Mouse (Mus musculus) skeletal muscle tissue, adult 2 months (tissue): ENCODE results near the gene Scn8a.

Experiments
- DNase-seq: peaks from one replicate; pipeline ENCODE4 v3.0.0-alpha.2; 2012; ENCODE audit warnings: low read depth, low spot score

Gene Scn8a

DNA sequence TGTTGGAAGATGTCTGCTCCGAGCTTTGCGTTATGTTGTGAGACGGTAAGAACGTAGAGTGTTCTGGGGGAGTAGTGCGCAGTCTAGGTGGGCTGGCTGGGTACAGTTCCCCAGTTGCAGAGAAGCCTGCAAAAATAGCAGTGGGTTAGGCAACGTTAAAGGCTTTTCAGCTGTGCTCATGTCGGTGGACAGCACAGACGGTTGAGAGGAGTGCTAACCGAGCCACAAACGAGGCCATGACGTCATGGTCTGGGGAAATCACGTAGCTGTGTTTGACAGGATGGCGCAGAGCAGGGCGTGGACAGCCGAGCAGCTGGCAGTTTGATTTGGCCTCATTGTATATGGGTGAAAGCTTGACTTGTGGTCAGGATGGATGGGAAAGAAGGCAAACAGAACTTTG is 9.4 kb downstream of the Scn8a start:
- no peak for DNase-seq

DNA sequence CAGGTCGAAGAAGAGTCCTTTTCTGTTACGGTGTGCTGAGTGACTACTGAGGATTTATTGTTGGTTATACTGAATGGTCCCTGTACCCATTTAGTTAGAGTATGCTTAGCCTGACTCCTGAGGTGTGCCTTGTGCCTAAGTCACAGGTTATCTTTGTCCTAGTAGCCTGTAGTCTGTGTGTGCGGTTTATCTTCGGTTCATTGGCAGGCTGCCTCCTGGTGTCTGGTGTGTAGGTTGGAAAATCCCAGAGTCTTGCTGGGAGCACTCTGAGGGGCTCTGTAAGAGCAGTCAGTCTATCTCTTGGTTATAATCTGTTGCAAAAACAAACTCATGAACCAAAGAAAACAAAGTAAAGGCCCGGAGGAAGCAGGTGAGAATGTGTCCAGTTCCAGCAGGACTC is 11.7 kb downstream of the Scn8a start:
- DNase-seq, result no peak

DNA sequence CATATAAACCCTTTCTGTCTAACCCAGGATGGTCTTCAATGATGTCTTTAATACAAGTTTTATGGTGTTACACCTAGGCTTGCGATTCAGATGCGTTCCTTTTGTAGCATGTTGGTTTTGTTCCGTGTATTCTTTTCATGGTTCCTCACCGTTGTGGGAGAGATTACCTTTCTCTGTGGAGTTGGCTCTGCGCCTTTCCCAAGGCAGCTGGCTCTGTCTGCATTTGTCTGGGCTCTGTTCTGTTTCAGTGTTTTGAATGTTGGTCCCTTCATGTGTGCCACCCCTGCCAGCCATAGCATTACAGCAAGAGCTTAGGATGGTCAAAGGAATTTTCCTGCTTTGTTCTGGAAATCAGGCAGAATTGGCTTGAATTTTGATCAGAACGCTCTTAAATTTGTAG is 14.8 kb downstream of the Scn8a start:
- DNase-seq, result no peak

DNA sequence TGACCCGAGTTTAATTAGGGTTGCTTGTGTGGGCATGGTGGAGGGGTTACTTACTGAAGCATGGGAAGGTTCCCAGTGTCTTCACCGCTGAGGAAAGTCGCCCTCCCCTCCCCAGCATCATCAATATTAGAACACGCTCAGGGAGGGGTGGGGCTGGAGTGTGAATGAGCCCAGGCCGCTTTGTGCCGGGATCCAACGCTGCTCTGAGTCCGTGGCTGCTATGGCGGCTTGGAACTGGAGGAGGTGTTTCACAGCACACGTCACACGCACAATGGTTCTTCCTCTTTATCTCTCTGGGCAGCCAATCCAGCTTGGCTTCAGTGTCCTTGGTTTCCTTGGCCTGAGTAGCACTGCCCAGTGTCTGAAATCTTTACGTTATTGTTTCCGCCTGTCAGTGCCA is 22.3 kb downstream of the Scn8a start:
- DNase-seq, result no peak

DNA sequence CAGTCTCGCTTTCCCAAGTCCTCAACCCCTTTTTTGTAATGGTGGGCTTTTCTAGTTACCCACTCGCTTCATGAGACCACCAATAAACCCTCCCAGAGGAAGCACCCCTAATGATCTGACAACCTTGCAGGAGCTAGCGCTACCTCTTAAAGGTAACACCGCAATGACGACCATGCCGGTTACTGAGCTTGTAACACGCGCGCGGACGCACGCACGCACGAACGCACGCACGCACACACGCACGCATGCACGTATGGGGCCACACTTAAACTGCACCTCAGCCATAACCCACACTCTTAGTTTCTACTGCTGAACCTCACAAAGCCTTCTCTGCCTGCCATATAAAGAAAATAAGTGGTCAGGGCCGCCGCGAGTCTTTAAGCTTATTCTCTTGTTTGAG is 26.8 kb downstream of the Scn8a start:
- no peak for DNase-seq

DNA sequence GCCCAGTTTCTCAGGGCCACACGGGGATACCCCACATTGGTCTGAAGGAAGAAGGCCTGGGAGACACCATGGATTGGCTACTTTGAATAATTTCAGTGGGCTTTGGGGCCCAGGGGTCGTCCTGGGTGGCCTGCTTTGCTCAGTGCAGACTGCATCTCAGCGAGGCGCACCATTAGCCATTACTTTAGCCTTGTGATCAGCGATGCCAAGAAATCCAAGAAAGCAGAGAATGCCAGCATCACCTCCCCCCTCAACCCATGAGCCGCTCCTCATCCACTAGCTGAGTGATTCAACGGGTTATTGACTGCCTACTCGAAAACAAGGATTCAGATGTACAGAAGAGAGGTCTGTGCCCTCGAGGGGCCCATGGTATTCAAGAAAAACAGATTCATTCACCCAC is 34.2 kb downstream of the Scn8a start:
- DNase-seq, result no peak

DNA sequence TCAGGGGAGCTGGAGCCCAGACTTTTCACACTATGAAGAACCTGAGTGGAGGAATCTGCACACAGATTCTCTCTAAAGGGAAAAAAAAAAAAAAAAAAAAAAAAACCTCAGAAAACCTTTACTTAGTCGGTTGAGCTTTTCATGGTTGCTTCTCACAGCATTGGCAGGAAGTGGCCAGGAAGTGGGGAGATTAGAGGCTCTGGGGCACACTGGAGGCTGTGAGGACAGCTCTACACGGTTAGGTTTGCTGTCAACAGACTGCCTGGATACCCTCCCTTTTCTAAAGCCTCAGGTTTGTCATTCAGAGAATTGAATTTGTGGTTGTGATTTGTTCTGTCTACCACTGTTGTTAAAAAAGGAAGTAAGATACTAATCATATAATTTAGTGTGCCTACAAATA is 35.3 kb downstream of the Scn8a start:
- peak; percentile 15 for DNase-seq

DNA sequence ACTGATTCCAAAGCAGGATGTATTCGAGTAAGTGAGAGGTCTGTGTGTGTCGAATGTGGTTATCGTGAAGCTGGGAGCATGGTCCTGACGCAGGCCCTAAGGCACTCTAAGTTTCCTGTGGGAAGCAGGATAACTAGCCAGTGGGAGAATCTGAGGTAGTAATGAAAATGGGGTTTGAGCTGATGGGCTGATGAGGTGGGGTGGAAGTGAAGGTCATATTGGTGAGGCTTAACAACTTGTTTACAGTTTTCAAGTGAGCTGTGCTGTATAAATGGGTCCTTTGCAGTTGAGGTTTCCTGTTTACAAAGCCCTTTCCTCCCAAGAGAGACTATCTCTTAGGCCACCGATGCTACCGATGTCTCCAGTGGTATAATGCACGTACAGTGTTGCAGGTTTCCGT is 36.1 kb downstream of the Scn8a start:
- DNase-seq, result no peak

DNA sequence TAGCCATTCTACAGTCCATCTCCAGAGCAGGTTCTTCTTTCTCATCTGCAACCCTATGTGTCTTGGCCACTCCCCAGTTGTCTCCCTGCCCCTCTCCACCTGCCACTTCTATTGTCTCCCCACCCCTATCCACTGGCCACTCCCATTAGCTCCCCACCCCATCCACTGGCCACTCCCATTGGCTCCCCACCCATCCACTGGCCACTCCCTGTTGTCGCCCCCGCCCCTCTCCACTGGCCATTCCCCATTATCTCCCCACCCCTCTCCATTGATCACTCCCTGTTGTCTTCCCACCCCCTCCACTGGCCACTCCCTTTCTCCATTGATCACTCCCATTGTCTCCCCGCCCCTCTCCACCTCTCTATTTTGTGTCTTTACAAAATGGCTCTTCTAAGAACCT is 39.2 kb downstream of the Scn8a start:
- DNase-seq, result no peak

DNA sequence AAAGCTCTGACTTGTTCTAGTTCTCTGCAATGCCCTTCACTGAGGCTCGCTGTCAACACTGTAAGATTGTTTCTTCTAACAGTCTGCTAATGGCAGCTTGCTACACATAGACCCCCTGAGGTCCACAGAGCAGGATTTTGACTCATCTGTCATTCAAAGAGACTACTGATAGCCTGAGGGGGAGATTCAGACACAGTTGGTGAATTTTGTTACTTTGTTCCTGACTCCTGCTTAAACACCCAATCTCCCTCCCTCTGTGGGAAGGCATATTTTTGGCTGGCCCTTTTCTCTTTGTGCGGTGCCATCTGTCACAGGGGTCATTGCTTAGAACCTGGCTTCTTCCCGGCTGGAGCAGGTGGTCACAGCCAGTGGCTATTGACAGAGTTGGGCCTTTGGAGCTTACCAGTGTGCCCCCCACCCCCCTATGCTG is 40.1 kb downstream of the Scn8a start:
- no peak for DNase-seq

DNA sequence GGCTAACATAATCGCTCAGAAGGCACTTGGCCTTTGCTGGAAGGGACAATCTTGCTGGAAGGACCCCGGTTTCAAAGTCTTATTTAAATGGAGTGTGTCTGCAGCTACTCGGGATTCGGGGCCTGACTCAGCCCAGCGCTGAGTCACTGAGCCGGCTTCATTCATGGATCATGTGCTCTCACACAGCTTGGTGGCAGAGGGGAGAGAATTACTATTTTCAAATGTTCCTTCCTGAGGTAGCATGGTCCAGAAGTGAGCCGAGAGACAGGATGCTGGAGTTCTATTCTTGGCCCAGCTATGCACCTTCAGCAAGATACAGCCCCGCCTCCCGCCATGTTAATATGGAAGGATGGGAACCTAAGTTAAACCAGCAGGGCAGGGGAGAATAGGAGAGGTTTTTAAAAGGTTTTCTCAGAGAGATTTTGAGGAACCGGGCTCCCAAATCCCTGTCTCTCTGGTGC is 40.8 kb downstream of the Scn8a start:
- no peak for DNase-seq

DNA sequence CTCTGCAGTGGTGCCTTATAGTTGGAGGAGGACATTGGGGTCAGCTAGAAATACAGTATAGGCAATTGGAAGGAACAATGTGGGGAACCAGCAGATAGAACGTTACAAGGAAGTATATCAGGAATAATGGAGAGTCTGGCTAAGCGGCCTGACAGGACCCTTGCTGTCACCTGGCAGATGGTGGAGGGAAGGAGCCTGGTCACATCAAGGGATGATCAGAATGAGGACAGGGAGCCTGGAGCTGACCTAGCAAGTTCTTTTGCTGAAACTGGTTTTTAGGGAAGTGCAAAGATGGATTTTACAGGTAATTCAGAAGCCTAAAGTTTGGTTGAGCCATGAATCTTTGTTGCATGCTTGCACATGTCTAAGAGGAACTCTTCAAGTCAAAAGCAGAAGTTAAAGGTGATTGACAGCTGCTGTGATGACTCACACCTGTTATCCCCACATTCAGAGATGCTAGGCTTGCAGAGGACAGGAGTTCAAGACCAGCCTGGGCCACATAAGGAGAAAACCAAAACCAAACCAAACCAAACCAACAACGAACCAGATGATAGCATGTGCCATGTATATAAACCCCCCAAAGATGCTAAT is 43.1 kb downstream of the Scn8a start:
- no peak for DNase-seq

DNA sequence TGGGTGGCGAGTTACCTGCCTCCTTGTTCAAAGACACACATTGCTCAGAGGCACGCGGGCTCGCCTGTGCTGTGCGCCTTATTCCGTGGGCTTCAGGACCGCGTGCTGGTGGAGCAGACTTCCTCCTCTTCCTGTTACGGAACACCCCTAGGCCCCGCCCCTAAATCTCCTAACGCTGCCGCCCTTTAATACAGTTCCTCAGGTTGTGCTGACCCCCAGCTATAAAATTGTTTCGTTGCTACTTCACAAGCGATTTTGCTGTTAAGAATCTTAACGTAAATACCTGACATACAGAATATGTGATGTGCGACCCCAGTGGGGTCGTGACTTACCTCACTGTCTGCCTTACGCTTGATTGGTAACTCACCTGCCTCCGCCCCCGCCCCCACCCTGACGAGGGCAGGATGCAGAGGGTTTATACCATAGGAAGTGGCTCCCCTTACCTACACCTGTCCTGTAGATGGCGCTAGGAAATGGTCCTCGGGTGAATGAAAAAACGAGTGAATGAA is 45.1 kb downstream of the Scn8a start:
- DNase-seq, result no peak

DNA sequence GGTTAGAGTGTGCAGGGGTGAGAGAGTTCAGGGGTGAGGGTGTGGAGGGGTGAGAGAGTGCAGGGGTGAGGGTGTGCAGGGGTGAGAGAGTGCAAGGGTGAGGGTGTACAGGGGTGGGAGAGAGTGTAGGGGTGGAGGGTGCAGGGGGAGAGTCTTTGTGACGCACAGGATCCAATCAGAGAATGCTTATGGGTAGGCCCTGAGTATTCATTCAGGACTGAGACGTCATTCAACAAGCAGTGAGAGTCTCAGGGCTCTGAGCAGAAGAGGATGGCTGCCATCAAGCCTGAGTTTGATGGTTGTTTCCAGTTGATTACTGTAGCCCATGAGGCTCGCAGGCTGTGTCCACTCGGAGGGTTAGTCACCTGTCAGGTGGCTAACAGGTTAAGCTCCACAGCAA is 48.4 kb downstream of the Scn8a start:
- no peak for DNase-seq

DNA sequence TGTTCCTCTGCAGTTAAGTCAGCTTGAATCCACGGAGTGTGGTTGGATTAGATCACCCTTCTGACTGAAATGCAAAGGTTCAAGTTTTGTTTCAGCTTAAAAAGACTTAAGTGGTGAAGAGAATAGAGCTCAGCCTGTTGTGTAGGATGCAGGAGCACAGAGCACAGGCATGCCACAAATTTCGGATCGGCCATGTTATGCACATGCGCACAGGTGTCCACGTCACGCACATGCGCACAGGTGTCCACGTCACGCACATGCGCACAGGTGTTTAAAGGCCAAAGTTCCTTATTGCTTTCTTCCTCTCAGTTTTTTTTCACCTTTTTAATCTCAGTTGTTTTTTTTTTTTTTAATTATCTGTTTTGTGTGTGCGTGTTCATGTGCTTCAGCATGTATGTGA is 52.6 kb downstream of the Scn8a start:
- no peak for DNase-seq

DNA sequence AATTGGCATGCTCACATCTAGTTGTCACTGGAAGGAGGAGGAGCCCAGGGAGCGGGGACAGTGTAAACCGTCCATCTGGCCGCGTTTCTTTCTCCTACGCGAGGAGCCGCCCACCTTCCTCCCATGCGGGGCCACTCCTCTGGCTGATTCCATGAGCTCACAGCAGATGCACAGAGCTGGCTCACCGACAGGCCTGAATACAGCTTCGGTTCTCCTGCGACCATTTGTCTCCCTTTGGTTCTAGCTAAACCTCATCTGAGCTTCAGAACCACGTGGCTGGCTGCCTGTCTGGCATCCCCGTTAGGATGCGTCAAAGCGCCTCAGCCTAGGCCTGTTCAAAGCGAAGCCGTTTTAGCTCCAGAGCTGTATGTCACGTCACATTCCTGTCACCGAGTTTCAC is 53.8 kb downstream of the Scn8a start:
- peak; percentile 4 for DNase-seq

DNA sequence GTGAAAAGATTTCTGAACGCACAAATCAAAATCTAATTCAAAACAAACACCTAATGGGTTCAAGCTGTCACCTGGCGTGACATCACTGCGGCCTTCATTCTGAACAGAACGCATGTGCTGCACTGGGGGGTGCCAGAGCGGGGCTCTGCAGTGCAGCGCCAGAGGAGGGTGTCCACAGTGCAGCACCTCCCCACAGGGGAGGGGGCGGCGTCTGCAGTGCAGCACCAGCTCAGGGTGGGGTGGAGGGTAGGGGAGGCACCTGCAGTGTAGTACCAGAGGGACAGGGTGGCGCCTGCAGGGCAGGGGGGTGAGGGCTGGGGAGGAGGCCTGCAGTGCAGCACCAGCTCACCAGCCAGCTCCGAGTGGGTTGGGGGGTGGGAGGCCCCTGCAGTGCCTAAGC is 55.3 kb downstream of the Scn8a start:
- no peak for DNase-seq

DNA sequence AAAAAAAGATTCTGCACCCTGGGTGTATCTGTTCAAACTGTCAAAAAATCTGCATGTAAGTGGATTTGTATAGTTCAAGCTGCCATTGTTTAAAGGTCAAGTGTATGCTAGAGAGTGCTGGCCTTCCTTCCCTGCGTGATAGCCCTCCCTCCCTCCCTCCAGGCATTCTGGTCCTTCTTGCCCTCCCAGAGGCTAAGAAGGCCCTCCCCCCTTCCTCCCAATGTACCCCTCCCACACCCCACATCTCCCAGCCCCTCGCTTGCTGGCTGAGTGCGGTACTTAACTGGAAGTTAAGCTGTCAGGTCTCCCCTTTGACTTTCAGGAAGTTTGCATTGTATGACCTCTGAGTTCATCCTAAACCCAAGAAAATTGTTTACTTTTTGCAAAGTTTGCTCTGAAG is 60.8 kb downstream of the Scn8a start:
- DNase-seq, result no peak

DNA sequence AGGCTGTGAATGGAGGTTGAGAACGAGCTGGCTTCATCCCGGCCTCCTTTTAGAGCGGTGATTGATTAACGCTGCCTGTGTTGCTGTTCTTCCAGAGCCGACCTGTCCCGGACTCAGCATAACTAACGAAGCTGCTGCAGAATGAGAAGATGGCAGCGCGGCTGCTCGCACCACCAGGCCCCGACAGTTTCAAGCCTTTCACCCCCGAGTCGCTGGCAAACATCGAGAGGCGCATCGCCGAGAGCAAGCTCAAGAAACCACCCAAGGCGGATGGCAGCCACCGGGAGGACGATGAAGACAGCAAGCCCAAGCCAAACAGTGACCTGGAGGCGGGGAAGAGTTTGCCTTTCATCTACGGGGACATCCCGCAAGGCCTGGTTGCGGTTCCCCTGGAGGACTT is 66.5 kb downstream of the Scn8a start:
- no peak for DNase-seq

DNA sequence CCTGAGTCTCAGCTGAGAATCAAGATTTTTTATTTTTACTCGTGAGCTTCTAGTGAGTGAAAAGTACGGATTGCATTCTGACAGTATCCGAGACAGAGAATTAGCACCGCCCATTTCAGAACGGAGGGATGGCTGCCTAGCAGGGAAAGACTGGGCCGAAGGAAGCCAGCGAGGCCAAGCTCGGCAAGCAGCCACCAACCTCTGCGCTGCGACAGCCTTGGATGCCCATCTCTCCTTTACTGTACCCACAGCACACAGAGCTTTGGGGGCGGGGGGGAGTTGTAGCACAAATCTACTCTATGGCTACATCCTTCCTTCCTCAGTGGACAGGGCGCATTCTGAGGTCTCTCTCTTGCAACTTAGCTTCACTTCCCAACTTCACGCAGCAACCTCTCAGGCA is 78.7 kb downstream of the Scn8a start:
- no peak for DNase-seq

DNA sequence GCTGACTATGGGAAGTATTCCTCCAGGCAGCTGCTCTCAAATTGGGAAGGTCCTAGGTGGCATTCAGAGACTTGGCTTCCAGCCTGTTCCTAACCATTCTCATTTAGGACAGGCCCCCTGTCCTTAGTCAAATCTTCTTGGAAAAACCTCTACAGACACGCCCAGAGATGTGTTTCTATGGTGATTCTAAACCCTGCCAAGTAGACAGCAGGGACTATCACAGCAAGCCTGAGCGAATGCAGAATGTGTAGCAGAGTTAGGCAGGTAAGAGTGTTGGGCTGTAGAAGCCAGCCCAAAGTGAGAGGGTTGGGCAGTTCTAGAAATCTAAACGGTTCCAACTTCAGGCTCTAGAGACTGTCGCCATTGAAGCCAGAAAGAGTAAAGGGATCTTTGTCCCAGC is 79.5 kb downstream of the Scn8a start:
- DNase-seq, result no peak

DNA sequence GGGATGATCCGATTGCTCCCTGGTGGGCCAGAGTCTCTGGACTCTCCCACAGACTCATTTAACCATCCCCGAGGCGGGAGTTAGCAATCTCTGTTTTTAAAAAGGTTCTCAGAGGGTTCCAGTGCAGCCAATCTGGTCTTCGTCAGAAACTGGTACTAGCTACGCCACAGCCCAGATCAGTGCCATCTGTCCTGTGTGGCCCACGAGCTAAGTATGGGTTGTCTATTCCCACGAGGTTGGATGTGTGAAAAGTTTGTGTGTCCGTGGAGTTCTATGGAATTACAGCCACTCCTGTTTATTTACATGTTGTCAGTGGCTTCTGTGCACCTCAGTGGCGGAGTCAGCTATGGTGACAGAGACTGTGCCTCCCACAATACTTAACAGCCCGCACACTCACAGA is 81.8 kb downstream of the Scn8a start:
- DNase-seq, result no peak

DNA sequence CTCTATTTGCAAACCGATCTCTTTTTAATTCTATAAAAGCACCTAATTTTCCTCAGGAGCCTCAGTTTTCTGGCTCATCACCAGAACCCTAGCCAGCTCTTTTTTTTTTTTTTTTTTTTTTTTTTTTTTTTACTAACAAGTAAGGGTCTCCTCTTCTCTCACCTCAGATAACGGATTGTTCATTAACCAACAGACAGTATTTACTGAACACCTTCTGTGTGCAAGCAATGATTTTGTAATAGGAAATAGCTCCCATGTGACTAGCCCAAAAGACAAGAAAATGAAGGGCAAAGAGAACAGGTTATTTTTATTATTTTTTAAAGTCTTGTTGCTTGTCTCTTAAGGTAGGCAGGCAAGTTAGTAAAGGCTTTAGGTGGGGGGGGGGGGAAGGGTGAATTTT is 82.6 kb downstream of the Scn8a start:
- no peak for DNase-seq

DNA sequence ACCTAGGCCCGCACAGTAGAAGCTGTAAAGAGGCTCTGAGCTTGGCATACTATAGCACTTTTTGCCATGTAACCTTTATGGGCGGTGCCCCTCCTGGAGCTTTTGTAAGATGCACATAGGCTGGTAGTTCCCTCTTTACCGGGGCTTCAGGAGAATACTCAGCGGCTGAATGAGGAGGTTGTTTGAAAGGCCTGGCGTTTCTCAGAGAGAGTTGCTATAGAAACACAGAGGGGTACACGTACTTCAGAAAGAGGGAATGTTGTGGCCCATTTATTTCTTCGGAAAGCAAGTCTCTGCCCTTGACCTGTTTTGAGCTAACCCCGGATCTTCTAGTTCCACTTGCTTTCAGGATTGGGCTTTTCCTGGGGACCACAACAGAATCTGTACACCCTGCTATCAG is 83.2 kb downstream of the Scn8a start:
- no peak for DNase-seq
